Mouse (Mus musculus) monocyte, adult 2 months (primary cell): ENCODE measurements around the gene Tmem200a.

Experiments
- DNase-seq, 2 experiments: peaks; one replicate each; pipeline ENCODE4 v3.0.0; 2022; ENCODE audit warnings: low spot score in 2 of 2, low read depth in 1 of 2

Tmem200a gene

DNA sequence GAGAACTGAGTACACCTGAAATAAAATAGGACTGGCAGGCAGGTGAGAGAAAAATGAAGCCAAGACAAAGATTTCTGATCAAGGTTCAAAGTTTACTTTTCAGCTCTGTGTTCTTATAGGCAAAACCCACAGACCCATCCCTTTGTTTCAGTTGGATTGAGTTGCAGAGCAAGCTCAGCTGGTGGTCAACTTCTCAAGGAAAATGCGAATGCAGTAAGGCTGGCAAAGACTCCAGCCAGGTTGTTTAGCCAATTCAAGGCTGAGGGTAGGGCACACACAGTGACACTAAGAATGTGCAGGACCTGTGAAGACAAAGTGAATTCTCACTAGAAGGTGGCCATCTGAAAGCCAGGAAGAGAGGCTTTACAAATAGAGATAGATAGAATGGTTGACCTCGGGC lies 94.8 kb downstream of the Tmem200a start:
- DNase-seq, result no peak

DNA sequence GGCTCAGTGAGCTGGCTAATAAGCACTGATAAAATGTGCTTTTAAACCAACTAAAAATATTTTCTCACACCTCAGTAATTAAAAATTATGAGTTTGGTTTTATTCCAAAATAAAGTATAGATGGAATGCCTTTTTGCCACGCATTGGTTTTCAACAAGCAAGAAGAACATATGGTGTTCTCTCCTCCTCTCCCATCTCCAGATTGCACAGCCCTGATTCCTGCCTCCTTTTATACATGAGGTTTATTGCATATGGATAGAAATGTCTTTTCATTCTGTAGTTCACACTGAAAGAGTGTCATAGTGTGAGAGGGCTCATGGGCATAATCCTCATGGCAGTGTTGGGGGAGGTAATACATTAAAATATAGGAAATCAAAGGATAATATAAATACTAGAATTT lies 96.2 kb downstream of the Tmem200a start:
- DNase-seq, result no peak

GRCm38 (mm10) chr10:25962863-25963262 lies 116.0 kb downstream of the Tmem200a start:
- no peak for DNase-seq

GRCm38 (mm10) chr10:25961066-25961465 lies 117.8 kb downstream of the Tmem200a start:
- DNase-seq, result no peak

DNA sequence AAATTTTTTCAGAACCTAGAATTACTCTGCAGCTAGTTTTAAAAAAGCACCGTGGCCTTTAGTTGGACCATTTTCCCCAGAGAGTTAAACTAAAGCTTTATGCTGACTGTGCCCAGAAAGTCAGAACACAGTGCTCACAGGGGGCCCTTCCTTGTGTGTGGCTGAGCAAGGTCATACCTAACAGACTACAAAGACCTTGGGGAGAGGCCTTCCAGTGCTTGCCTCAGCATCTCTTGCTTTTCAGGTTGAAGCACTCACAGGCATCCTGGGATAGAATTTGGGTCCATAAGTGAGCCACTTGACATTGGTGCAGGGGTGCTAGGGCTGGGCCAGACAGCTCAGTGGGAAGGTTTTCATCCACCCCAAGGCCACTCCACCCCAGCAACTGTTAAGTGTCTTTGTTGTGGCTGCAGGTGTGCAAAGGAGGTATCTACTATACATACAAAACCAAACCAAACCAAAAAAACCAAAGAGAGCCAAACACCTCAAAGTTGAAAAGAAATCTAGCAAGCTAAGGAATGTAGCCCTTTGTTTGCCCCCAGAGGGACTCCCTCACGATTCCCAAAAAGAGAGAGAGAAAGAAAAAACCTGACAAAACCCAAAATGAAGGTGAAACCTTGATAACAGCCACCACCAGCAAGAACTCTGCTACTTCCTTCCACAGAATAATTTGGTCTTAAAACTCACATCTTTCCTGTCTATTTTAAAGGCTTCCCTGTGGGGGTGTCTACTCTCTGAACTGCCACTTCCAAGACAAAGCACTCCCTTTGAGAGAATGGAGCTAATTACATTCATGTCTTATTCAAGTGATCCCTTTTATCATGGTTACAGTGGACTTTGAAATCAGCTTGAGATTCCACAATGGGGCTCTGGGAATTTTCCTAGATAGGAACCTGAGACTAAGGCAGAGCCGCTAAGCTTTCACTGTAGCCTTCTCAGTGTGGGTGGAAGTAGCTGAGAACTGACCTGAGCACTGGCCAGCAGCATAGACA lies 119.8 kb downstream of the Tmem200a start:
- DNase-seq, result no peak

- DNase-seq, result no peak
Measured at GRCm38 (mm10) chr10:25954641-25955228, 124.1 kb downstream of the Tmem200a start.

- DNase-seq, result no peak
Measured at GRCm38 (mm10) chr10:25952838-25953237, 126.0 kb downstream of the Tmem200a start.

GRCm38 (mm10) chr10:25952150-25952549 lies 126.7 kb downstream of the Tmem200a start:
- no peak for DNase-seq

DNA sequence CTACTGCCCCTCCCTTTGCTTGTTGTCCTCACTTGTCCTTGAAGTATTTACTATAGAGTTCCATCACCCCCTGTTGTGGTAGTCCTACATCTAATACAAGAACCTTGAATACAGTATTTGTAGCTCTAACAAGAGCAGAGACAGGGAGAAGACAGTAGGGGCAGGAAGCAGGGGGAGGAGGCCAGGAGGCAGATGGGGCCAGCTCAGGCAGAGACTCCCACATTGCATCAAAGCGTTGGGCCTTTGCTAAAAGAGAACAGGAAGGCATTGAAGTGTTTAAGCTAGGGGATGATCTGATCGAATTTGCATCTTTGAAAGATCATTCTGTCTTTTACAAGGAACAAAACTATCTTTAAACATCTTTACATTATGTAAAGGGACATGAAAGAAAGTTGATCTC lies 133.0 kb downstream of the Tmem200a start:
- no peak for DNase-seq

GRCm38 (mm10) chr10:25944641-25945040 lies 134.2 kb downstream of the Tmem200a start:
- DNase-seq, result no peak

DNA sequence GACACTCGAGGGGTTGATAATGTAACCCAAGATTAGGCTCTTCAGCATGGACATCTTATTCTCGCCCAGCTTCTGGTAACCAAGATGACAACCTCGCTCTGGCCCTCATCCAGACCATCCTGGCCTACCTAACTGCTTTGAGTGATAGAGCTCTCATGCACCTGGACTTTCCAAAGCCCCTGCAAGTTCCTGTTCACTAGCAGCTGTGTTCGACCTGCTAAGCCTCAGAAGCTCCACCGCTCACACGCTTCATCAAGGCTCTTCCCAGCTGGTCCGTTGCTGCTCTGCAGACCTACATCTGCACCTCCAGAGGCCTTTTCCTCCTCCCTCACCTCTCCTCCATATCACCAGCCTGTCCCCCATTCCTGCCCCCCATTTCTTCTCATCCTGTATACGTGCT lies 147.1 kb downstream of the Tmem200a start:
- no peak for DNase-seq

DNA sequence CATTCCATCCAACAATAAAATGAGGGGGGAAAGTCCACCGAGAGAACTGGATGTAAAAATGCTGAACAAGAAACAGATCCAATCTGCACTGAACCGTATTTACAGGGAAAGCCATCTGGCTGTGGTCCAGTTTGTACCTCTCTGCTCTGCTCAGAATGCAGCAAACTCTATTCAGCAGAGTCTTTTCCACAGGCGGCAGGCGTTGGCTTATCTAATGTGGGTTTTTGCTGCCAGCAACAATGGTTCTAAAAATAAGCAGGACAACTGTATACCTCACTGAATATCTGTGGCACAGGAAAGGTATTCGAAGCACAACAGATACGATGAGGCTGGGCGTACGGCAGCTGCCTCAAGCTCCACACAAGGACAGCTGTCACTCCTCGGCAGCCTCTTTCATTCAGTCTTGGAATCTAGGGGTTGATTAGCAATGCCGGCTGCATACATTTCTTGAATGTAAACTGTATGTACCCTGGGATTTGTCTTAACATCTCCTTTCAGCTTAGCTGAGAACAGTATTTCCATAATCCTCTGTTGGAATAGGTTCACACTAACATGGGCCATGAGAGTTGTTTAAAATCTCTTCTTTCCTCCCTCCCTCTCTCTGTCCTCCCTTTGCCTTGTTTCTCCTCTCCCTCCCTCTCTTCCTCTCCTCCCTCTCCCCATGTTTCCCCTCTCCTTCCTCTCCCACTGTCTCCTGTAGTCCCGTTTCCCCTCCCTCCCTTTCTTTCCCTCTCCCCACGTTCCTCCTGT lies 149.3 kb downstream of the Tmem200a start:
- DNase-seq, result no peak

GRCm38 (mm10) chr10:25928861-25929368 lies 149.9 kb downstream of the Tmem200a start:
- DNase-seq, result no peak

DNA sequence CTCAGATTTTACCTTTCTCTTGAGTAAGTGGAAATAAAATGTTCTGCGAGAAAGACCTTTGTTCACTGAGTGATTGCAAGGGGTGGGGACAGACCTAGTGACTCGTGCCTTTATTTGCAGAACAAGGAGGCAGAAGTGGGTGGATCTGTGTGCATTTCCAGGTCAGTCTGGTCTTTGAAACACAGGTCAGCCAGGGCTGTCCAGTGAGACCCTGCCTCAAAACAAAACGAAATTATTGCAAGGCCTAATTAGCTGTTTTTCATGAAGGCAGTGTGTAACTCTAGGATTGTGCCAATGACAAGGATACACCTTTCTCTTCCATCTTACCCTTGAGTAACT lies 150.4 kb downstream of the Tmem200a start:
- no peak for DNase-seq

DNA sequence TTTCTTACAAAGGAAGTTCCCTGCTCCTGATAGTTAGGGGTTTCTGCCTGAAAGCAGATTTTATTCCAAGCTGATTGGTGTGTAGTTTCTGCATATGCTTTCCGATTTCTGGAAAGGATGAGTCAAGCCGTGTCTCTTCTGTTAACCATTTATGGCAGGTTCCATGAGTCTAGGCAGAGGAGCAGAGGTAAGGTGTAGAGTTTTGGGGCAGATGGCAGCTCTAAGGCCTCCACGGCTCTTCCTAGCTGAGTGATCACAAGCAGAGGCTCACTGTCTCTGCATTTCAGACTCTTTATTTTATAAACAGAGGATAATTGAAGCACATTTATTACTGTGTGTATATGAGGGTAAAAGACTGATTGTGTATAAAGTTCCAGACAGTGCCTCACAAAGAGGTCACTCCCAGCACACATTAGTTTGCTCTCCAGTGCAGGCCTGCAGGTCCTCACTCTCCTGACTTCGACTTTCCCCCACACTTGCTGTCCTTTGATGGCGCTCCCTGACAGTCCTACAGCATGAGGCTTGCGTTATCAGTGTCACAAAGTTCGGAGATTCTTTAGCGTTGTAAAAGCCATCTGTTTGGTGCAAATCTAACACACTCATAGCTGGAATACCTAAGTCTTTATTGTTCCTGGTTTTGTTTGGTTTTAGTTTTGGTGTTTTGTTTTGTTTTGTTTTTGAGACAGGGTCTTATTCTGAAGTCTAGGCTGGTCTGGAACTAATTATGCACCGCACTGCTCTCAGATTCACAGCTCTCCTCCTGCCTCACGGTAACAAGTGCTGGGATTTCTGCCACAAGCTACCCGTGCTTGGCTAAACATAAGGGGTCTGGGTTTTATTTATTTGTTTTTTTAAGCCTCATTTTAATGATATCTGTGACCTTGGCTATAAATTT lies 151.1 kb downstream of the Tmem200a start:
- no peak for DNase-seq

DNA sequence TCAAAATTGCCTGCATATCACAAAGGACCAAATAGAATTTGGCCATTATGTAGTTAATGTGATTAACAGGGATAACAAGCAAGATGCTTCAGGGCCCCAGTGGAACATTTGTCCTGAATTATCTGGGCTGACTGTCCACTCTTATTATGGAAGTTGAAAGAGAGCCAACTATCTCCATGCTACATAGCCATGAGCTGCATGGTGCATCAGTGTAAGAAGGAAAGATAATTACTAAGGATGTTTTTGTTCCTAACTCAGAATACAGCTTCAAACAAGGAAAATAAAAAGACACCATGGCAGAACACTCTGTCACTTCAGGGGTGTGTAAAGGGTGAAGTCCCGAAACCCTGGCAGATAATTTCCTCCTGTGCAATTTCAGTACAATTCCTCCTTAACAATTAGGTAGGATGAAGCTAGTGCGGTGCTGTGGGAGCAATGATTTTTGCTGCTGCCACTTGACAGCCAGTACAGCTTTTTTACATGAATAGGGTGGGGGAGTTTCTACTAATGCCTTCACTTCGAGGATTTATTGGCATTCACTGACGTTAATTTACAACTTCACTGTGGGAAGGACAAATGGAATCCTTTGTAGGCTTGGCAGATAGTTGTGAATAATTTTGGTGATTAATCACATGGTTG lies 158.1 kb downstream of the Tmem200a start:
- no peak for DNase-seq

DNA sequence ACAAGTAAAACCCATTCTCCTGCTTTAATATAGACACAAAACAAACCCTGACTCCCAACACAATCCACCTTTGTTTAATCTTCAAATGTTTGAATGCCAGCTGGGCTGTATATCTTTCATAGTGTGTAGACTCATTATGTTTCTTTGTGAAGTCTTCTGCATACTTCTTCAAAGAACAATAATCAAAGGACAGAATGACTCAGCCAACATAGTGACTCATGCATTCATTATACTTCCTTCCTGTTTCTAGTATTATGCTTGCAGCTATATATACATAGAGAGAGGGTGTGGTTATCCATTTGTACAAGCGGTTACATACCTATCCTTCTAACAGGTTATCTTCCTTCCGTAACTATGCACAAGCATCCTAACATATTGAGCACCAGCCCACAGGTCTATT lies 160.7 kb downstream of the Tmem200a start:
- no peak for DNase-seq

DNA sequence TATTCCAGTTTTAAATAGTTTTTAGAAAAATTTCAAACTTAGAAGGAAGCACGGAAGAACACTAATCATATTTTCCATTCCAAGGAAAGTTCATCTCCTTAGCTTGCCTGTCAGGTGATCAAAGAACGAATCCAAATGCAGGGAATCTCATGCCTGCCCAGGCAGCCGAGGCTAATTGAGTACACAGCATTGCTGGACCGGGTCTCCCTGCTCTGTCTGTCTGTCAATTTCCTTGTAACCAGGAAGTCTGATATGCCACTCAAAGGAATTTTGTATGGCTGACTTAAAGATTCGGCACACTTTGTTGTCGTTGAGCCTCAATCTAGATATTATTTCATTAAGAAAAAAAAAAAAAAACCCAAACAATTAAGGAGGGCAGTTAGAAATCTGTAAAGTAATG lies 168.6 kb downstream of the Tmem200a start:
- DNase-seq, result no peak

GRCm38 (mm10) chr10:25908027-25909012 lies 170.5 kb downstream of the Tmem200a start:
- DNase-seq, result no peak
